Mouse (Mus musculus) bone marrow, adult 2 months (tissue): Measurements from ENCODE around the gene Cfd. TPM values are rescaled to one million over a fixed set of nuclear protein-coding genes. Genes with fewer than 3 reads are reported as not detected.
A peak's percentile ranks its signal among the peaks of the same experiment; 100 is the strongest.

ENCODE experiments used
- H3K27ac ChIP-seq: fragments of 200-500 bp; 2 replicates; pipeline ENCODE4 v1.5.1; 2012; ENCODE audit warnings: low read depth, mild to moderate bottlenecking, control low read depth, inconsistent platforms, low read length; ENCODE audit not compliant: control insufficient read depth, poor library complexity, insufficient read depth
- H3K4me1 ChIP-seq: fragments of 200-500 bp; 2 replicates; pipeline ENCODE4 v1.6.1; 2011; ENCODE audit warnings: low read length; ENCODE audit not compliant: control insufficient read depth, insufficient read depth
- H3K4me3 ChIP-seq: fragments of 200-500 bp; replicated peaks from 2 replicates; pipeline ENCODE3; 2011; ENCODE audit warnings: mild to moderate bottlenecking, low read depth, low read length, control low read depth; ENCODE audit not compliant: control insufficient read depth
- CTCF ChIP-seq: fragments of 200-500 bp; IDR thresholded peaks from 2 replicates; pipeline ENCODE4 v1.5.1; 2011; ENCODE audit warnings: low read length, control low read depth; ENCODE audit not compliant: control insufficient read depth, insufficient read depth
- POLR2A ChIP-seq: fragments of 200-500 bp; IDR thresholded peaks from 2 replicates; pipeline ENCODE4 v1.6.1; 2011; ENCODE audit warnings: low read depth, mild to moderate bottlenecking, control low read depth, low read length, borderline replicate concordance; ENCODE audit not compliant: control insufficient read depth
- WGBS: fragments of 180-500 bp; shearing (Covaris S2); methylation state at CpG from one replicate; pipeline ENCODE4 v1.1.7; 2018; 5-methylcytosine and 5-hydroxymethylcytosine counted together
- polyA plus RNA-seq: library from polyadenylated mRNA; stranded (reverse); fragments of >200 nt; gene quantifications from 2 replicates; pipeline ENCODE4 v1.2.4, GENCODE M21; 2011; ENCODE audit warnings: low replicate concordance; ENCODE audit not compliant: missing spikeins, insufficient read depth, insufficient read length

Gene Cfd
- polyA plus RNA-seq, 1 experiment: not detected

GRCm38 (mm10) chr10:79914948-79915596 is 24.4 kb downstream of the Cfd start:
- TF ChIP-seq CTCF: no peak
- TF ChIP-seq POLR2A: no peak
- Histone ChIP-seq H3K4me1 (peaks cover 3% of the 10 kb centered on the region), H3K4me3 (peak overlapping the region; percentile 72), H3K27ac (peak overlapping the region; percentile 81)
- 15% methylated on average over 7 of the region's 7 CpGs for WGBS

GRCm38 (mm10) chr10:79916081-79916480 is 25.4 kb downstream of the Cfd start:
- 8% methylated on average over 8 of the region's 8 CpGs for WGBS
- peak overlapping the region; percentile 86 for H3K27ac ChIP-seq
- H3K4me1 ChIP-seq: peaks cover 5% of the 10 kb centered on the region
- H3K4me3 ChIP-seq: peak overlapping the region; percentile 96
- TF ChIP-seq POLR2A (no peak), CTCF (no peak)

GRCm38 (mm10) chr10:79916808-79917531 is 26.3 kb downstream of the Cfd start, which contains the start of gene Kiss1r:
TSS of gene Kiss1r (plus strand) at chr10:79916971.
- peaks cover 5% of the 10 kb centered on the region for H3K4me1 ChIP-seq
- TF ChIP-seq POLR2A (peak; percentile 90; the same call in 1 of the 2 replicates), CTCF (no peak)

GRCm38 (mm10) chr10:79917532-79918100 is 27.0 kb downstream of the Cfd start:
- TF ChIP-seq POLR2A (no peak), CTCF (no peak)
- Histone ChIP-seq H3K27ac (no peak overlapping the region), H3K4me3 (peak overlapping the region; percentile 96), H3K4me1 (peaks cover 5% of the 10 kb centered on the region)
- 73% methylated on average over 5 of the region's 5 CpGs for WGBS

More at GRCm38 (mm10) chr10:79916808-79917531, 26.3 kb downstream of the Cfd start, which contains the start of gene Kiss1r:
- 2% methylated on average over 42 of the region's 42 CpGs for WGBS
- Histone ChIP-seq H3K4me3 (peak within 1 kb of the TSS; percentile 96), H3K27ac (peak within 1 kb of the TSS; percentile 86)

GRCm38 (mm10) chr10:79918231-79919078 is 27.8 kb downstream of the Cfd start:
- Histone ChIP-seq H3K4me1 (peaks cover 5% of the 10 kb centered on the region), H3K27ac (no peak overlapping the region), H3K4me3 (no peak overlapping the region)
- TF ChIP-seq CTCF (no peak), POLR2A (no peak)
- WGBS: 55% methylated on average over 35 of the region's 35 CpGs

GRCm38 (mm10) chr10:79919251-79919849 is 28.7 kb downstream of the Cfd start:
- Histone ChIP-seq H3K4me3 (no peak overlapping the region), H3K27ac (no peak overlapping the region), H3K4me1 (peaks cover 5% of the 10 kb centered on the region)
- 43% methylated on average over 21 of the region's 21 CpGs for WGBS
- TF ChIP-seq CTCF (no peak), POLR2A (no peak)

- H3K27ac ChIP-seq: no peak overlapping the region
- no peak for TF ChIP-seq POLR2A
- no peak for TF ChIP-seq CTCF
- WGBS: 56% methylated on average over 26 of the region's 26 CpGs
- peaks cover 5% of the 10 kb centered on the region for H3K4me1 ChIP-seq
- H3K4me3 ChIP-seq: no peak overlapping the region
These were observed 29.6 kb downstream of the Cfd start for GRCm38 (mm10) chr10:79920056-79920890.
